Comparison of ENCODE assay signal across 8 mouse cellular contexts in genomic region chr12:113220447-113220846, GRCm38 (mm10). TPM values are rescaled to one million over a fixed set of nuclear protein-coding genes. Genes with fewer than 3 reads are reported as not detected.
DNase-seq lines count a peak whose midpoint lies in the region; ATAC-seq and TF ChIP-seq lines count a peak whose summit lies in the region.
"Had no signal": no experiment of that assay in that cellular context is flagged by ENCODE, and none has a peak within 500 bp of the region (broad histone marks: within the 10 kb centered on the region; RNA-seq: fewer than 3 reads in every experiment).

No protein-coding gene starts in this region.

- 0 out of 2 replicates have a peak, but pooled peaks cover 2% of the 10 kb centered on the region for H3K4me1 ChIP-seq in hindbrain, postnatal 0 days (ENCODE audit: insufficient read depth, low read length)
- H3K4me1 ChIP-seq: limb, embryonic 13.5 days had no signal

- no peaks in the 10 kb centered on the region for H3K27me3 ChIP-seq in hindbrain, postnatal 0 days (ENCODE audit: insufficient read depth, low read length)
- H3K27me3 ChIP-seq: limb, embryonic 13.5 days had no signal

- H3K27ac ChIP-seq in hindbrain, postnatal 0 days: no peak overlapping the region
- H3K27ac ChIP-seq in left cerebral cortex, adult 2 months: no peak overlapping the region
- H3K27ac ChIP-seq: limb, embryonic 13.5 days had no signal

- 34% methylated on average over 4 of the region's 4 CpGs for WGBS in hindbrain, postnatal 0 days

- peak; percentile 57 for ATAC-seq in hindbrain, postnatal 0 days
- peak; percentile 42 for ATAC-seq in megakaryocyte, adult 5-6 weeks (ENCODE audit: poor library complexity, severe bottlenecking)

- no peaks in the 10 kb centered on the region for H3K36me3 ChIP-seq in hindbrain, postnatal 0 days (ENCODE audit: insufficient read depth, low read length)
- H3K36me3 ChIP-seq: limb, embryonic 13.5 days had no signal

- peak; percentile 89 for TF ChIP-seq CTCF in hindbrain, postnatal 0 days (IDR thresholded peaks at IDR 0.05; ENCODE audit: low read depth)
- peak; percentile 84 for TF ChIP-seq CTCF in left cerebral cortex, adult 2 months (IDR thresholded peaks at IDR 0.05)

- peak; percentile 66 for DNase-seq in MN1 (ENCODE audit: low spot score)
- DNase-seq in c-Kit-positive CD71-negative TER-119-negative erythroid progenitor cells, embryonic 14.5 days (ENCODE audit: low read depth): peak; percentile 78
- peak; percentile 38 to 84 for DNase-seq in frontal cortex, adult 2 months (ENCODE audit: extremely low spot score in 1 of 2, low spot score in 1 of 2)
- DNase-seq in hindbrain, postnatal 0 days (ENCODE audit: low spot score): peak; percentile 86
- peak; percentile 66 to 71 for DNase-seq in left cerebral cortex, adult 2 months (ENCODE audit: extremely low spot score in 1 of 2, low spot score in 2 of 2)
- DNase-seq in right cerebral cortex, postnatal 25 days: peak; percentile 31

- intact Hi-C loops in left cerebral cortex, adult 2 months (cut with DNase I): loop anchor here (5.0 to 10.0 kb wide), 3 partner anchors 184 to 392 kb away; no protein-coding TSS in a partner anchor

- no peak overlapping the region for H3K4me3 ChIP-seq in hindbrain, postnatal 0 days (ENCODE audit: low read length)
- H3K4me3 ChIP-seq in left cerebral cortex, adult 2 months: no peak overlapping the region
- H3K4me3 ChIP-seq: limb, embryonic 13.5 days had no signal

- no peak overlapping the region for H3K4me2 ChIP-seq in hindbrain, postnatal 0 days (ENCODE audit: low read depth, low read length)
- H3K4me2 ChIP-seq: limb, embryonic 13.5 days had no signal

- no peak overlapping the region for H3K9ac ChIP-seq in hindbrain, postnatal 0 days (replicated peaks; ENCODE audit: low read length)
- H3K9ac ChIP-seq: limb, embryonic 13.5 days had no signal

- no peaks in the 10 kb centered on the region for H3K9me3 ChIP-seq in hindbrain, postnatal 0 days (ENCODE audit: low read length)
- H3K9me3 ChIP-seq: limb, embryonic 13.5 days had no signal

RNA-seq across cellular contexts. Expression of gene Tmem121, which starts 34.7 kb away (rescaled TPM):
- 40.3 and 42.0 TPM in 2 replicates for polyA plus RNA-seq in frontal cortex, adult 2 months (2012; rRNA removed)
- total RNA-seq in hindbrain, postnatal 0 days (2014; rRNA removed): 98.0 and 103 TPM in 2 replicates
- 54.8 and 55.3 TPM in 2 replicates for polyA plus RNA-seq in hindbrain, postnatal 0 days (2015; fragmentation: Nextera tagmentation; extraction: Ambion mirVana)
- 10 to 100 TPM; 27.8 to 28.6 TPM for total RNA-seq in left cerebral cortex, adult 2 months (2021)
- total RNA-seq in megakaryocyte, adult 5-6 weeks (2015): 0.69 TPM in 1 of 2 replicates, not detected in the other
- not detected in 2 replicates for total RNA-seq in megakaryocyte, adult 5-6 weeks (2017)

Comparison
In these comparisons a context has a peak if more than half of its experiments do, and no peak if none do; other contexts are left out.
1. DNase-seq: peak in every context shown above with its lines; median percentile 86 in hindbrain, postnatal 0 days; 78 in c-Kit-positive CD71-negative TER-119-negative erythroid progenitor cells, embryonic 14.5 days; 68 in left cerebral cortex, adult 2 months; 66 in MN1; 61 in frontal cortex, adult 2 months; 31 in right cerebral cortex, postnatal 25 days.
2. RNA of gene Tmem121, which starts 34.7 kb away (total RNA-seq): 98.0 to 103 TPM in hindbrain, postnatal 0 days and 27.8 to 28.6 TPM in left cerebral cortex, adult 2 months; 0.69 TPM in megakaryocyte, adult 5-6 weeks; every median in the first group is over 10 times any median in the second.